In genomic region chr2:4436361-4437231, GRCm38 (mm10) we compare ENCODE assay signal across 7 mouse cellular contexts.
A peak's percentile ranks its signal among the peaks of the same experiment; 100 is the strongest.
DNase-seq lines count a peak whose midpoint lies in the region; ATAC-seq and TF ChIP-seq lines count a peak whose summit lies in the region.

No protein-coding gene starts in this region.

- peaks cover 18% of the 10 kb centered on the region for H3K36me3 ChIP-seq in hindbrain, embryonic 14.5 days (replicated peaks; ENCODE audit: control insufficient read depth, insufficient read depth)
- H3K36me3 ChIP-seq in midbrain, embryonic 12.5 days: peaks cover 21% of the 10 kb centered on the region
- H3K36me3 ChIP-seq in thymus, adult 2 months (ENCODE audit: control insufficient read depth, insufficient read depth, low read length): no peaks in the 10 kb centered on the region
- no peaks in the 10 kb centered on the region for H3K36me3 ChIP-seq in stomach, postnatal 0 days (ENCODE audit: control insufficient read depth, insufficient read depth, low read length)

- H3K4me3 ChIP-seq in hindbrain, embryonic 14.5 days (replicated peaks; ENCODE audit: low read length): no peak overlapping the region
- H3K4me3 ChIP-seq in midbrain, embryonic 12.5 days: no peak overlapping the region
- no peak overlapping the region for H3K4me3 ChIP-seq in thymus, adult 2 months (ENCODE audit: control insufficient read depth, insufficient read depth, low read length)
- H3K4me3 ChIP-seq in stomach, postnatal 0 days (ENCODE audit: low read depth, low read length): no peak overlapping the region

- peak; percentile 94 for ATAC-seq in cerebellum, adult (ENCODE audit: insufficient number of reproducible peaks, low FRiP score, low TSS enrichment)
- ATAC-seq in hindbrain, embryonic 14.5 days (ENCODE audit: low FRiP score): peak; percentile 88
- peak; percentile 84 for ATAC-seq in midbrain, embryonic 12.5 days (ENCODE audit: low FRiP score, low read depth)
- ATAC-seq in stomach, postnatal 0 days (ENCODE audit: low FRiP score, low TSS enrichment): no peak

- 17% methylated on average over 19 of the region's 19 CpGs for WGBS in hindbrain, embryonic 14.5 days
- 58% methylated on average over 19 of the region's 19 CpGs for WGBS in midbrain, embryonic 12.5 days
- WGBS in thymus, adult 2 months: 95% methylated on average over 19 of the region's 19 CpGs
- WGBS in stomach, postnatal 0 days: 65% methylated on average over 19 of the region's 19 CpGs

- H3K9me3 ChIP-seq in hindbrain, embryonic 14.5 days (ENCODE audit: control insufficient read depth, low read length): no peaks in the 10 kb centered on the region
- H3K9me3 ChIP-seq in midbrain, embryonic 12.5 days: no peaks in the 10 kb centered on the region
- no peaks in the 10 kb centered on the region for H3K9me3 ChIP-seq in stomach, postnatal 0 days (ENCODE audit: control insufficient read depth, low read length)

- TF ChIP-seq CTCF in thymus, adult 2 months (IDR thresholded peaks at IDR 0.05; ENCODE audit: borderline replicate concordance, control insufficient read depth, extremely low read depth, insufficient read depth, low read length, poor library complexity): no peak
- TF ChIP-seq CTCF in stomach, postnatal 0 days (IDR thresholded peaks at IDR 0.05; ENCODE audit: low read depth): no peak

- peaks cover 40% of the 10 kb centered on the region for H3K4me1 ChIP-seq in hindbrain, embryonic 14.5 days (replicated peaks; ENCODE audit: control insufficient read depth, insufficient read depth, low read length)
- peaks cover 38% of the 10 kb centered on the region for H3K4me1 ChIP-seq in midbrain, embryonic 12.5 days
- H3K4me1 ChIP-seq in thymus, adult 2 months (replicated peaks; ENCODE audit: control insufficient read depth, insufficient read depth, low read length): no peaks in the 10 kb centered on the region
- no peaks in the 10 kb centered on the region for H3K4me1 ChIP-seq in stomach, postnatal 0 days (replicated peaks; ENCODE audit: control insufficient read depth, insufficient read depth)

- H3K27me3 ChIP-seq in hindbrain, embryonic 14.5 days (ENCODE audit: control insufficient read depth, insufficient read depth, low read length): no peaks in the 10 kb centered on the region
- no peaks in the 10 kb centered on the region for H3K27me3 ChIP-seq in midbrain, embryonic 12.5 days
- no peaks in the 10 kb centered on the region for H3K27me3 ChIP-seq in thymus, adult 2 months (ENCODE audit: control insufficient read depth, insufficient read depth, low read length)
- H3K27me3 ChIP-seq in stomach, postnatal 0 days (ENCODE audit: control insufficient read depth, insufficient read depth, low read length): no peaks in the 10 kb centered on the region

- peak; percentile 74 to 79 for DNase-seq in cerebellum, postnatal 36 days
- DNase-seq in hindbrain, embryonic 14.5 days (ENCODE audit: low spot score): peak; percentile 75
- no peak for DNase-seq in thymus, adult 2 months
- no peak for DNase-seq in spleen, adult 18-20 months
- DNase-seq in stomach, postnatal 0 days (ENCODE audit: low spot score): no peak

- H3K4me2 ChIP-seq in hindbrain, embryonic 14.5 days (replicated peaks): peak overlapping the region; percentile 17
- no peak overlapping the region for H3K4me2 ChIP-seq in midbrain, embryonic 12.5 days (replicated peaks)
- H3K4me2 ChIP-seq in stomach, postnatal 0 days (replicated peaks; ENCODE audit: low read depth): no peak overlapping the region

- no peak for TF ChIP-seq EP300 in stomach, postnatal 0 days (optimal IDR thresholded peaks at IDR 0.05)

- no peak for TF ChIP-seq POLR2A in thymus, adult 2 months (IDR thresholded peaks at IDR 0.05; ENCODE audit: control insufficient read depth, extremely low read depth, insufficient read depth, low read length, poor library complexity)

- peak overlapping the region; percentile 77 for H3K27ac ChIP-seq in hindbrain, embryonic 14.5 days
- H3K27ac ChIP-seq in midbrain, embryonic 12.5 days (replicated peaks): peak overlapping the region; percentile 81
- H3K27ac ChIP-seq in thymus, adult 2 months (ENCODE audit: control insufficient read depth, insufficient read depth, low read length): no peak overlapping the region
- no peak overlapping the region for H3K27ac ChIP-seq in stomach, postnatal 0 days (replicated peaks)

- H3K9ac ChIP-seq in hindbrain, embryonic 14.5 days: no peak overlapping the region
- H3K9ac ChIP-seq in midbrain, embryonic 12.5 days (replicated peaks): no peak overlapping the region
- H3K9ac ChIP-seq in stomach, postnatal 0 days (ENCODE audit: low read length): no peak overlapping the region

Comparison
In these comparisons a context has a peak if more than half of its experiments do, and no peak if none do; other contexts are left out.
1. DNase-seq: peak in cerebellum, postnatal 36 days (2 of 2) and hindbrain, embryonic 14.5 days (single experiment); none in thymus, adult 2 months (single experiment), spleen, adult 18-20 months (0 of 2) and stomach, postnatal 0 days (single experiment).
2. H3K27ac ChIP-seq: peak in hindbrain, embryonic 14.5 days (single experiment) and midbrain, embryonic 12.5 days (single experiment); none in thymus, adult 2 months (single experiment) and stomach, postnatal 0 days (single experiment).